20 mouse cellular contexts compared by ENCODE assay signal in genomic region chr1:186986506-186986905, GRCm38 (mm10). TPM values are rescaled to one million over a fixed set of nuclear protein-coding genes. Genes with fewer than 3 reads are reported as not detected.
"Had no signal": no experiment of that assay in that cellular context is flagged by ENCODE, and none has a peak within 500 bp of the region (broad histone marks: within the 10 kb centered on the region; RNA-seq: fewer than 3 reads in every experiment).

No protein-coding gene starts in this region.

- H3K4me2 ChIP-seq: neural tube, embryonic 12.5 days; neural tube, embryonic 13.5 days; neural tube, embryonic 15.5 days; stomach, embryonic 15.5 days had no signal

- H3K4me1 ChIP-seq: neural tube, embryonic 12.5 days; neural tube, embryonic 13.5 days; neural tube, embryonic 15.5 days; stomach, embryonic 15.5 days had no signal

- H3K27ac ChIP-seq: neural tube, embryonic 12.5 days; neural tube, embryonic 13.5 days; neural tube, embryonic 15.5 days; stomach, embryonic 15.5 days; stomach, postnatal 0 days had no signal

- H3K36me3 ChIP-seq: neural tube, embryonic 12.5 days; neural tube, embryonic 13.5 days; neural tube, embryonic 15.5 days; stomach, embryonic 15.5 days had no signal

- H3K9ac ChIP-seq: neural tube, embryonic 12.5 days; neural tube, embryonic 13.5 days; neural tube, embryonic 15.5 days; stomach, embryonic 15.5 days had no signal

- H3K27me3 ChIP-seq: neural tube, embryonic 12.5 days; stomach, embryonic 15.5 days had no signal

- H3K9me3 ChIP-seq: neural tube, embryonic 12.5 days; neural tube, embryonic 13.5 days; neural tube, embryonic 15.5 days; stomach, embryonic 15.5 days had no signal

- H3K4me3 ChIP-seq: neural tube, embryonic 12.5 days; neural tube, embryonic 13.5 days; neural tube, embryonic 15.5 days; stomach, embryonic 15.5 days had no signal

- DNase-seq: right cerebral cortex, postnatal 14 days; right cerebral cortex, postnatal 25 days; right cerebral cortex, postnatal 4 days; spleen, adult 18-20 months; thymus, adult 18-20 months; thymus, adult 2 months; thymus, postnatal 14 days; thymus, postnatal 25 days; thymus, postnatal 36 days; thymus, postnatal 4 days had no signal

RNA-seq across cellular contexts. Expression of gene D1Pas1, which starts 19.3 kb away (rescaled TPM):
- polyA plus RNA-seq: small intestine, adult 2 months; spleen, adult 2 months; stomach, embryonic 14.5 days; stomach, embryonic 16.5 days; stomach, postnatal 0 days; thymus, adult 2 months; thymus, postnatal 0 days had no signal
